ENCODE assay signal across 21 mouse cellular contexts in the genomic region with DNA sequence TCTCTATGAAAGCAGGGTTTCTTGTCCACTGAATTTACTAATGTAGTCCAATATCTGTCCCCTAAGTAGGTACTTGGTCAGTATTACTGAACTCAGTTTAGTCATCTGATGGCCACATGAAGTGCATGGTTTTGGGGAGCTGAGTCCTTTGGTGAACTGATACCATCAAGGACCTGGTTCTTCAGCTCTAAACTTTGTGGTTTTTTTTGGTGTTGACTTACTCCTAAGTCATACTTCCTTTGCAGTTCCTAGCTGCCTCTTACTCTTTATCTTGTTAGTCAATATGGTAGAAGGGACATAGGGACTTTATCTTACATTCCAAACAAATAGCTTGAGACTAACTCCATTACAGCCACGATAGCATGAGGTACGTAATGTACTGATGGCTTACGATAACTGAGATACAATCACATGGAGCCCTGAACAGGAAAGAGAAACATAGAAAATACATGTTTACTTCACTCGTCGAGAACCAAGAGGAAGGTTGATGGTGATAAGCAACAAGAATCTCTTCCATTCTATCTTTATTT. TPM values are rescaled to one million over a fixed set of nuclear protein-coding genes. Genes with fewer than 3 reads are reported as not detected.
DNase-seq lines count a peak whose midpoint lies in the region; ATAC-seq and TF ChIP-seq lines count a peak whose summit lies in the region.
"Had no signal": no experiment of that assay in that cellular context is flagged by ENCODE, and none has a peak within 500 bp of the region (broad histone marks: within the 10 kb centered on the region; RNA-seq: fewer than 3 reads in every experiment).

No protein-coding gene starts in this region.

- H3K4me3 ChIP-seq in liver, embryonic 16.5 days (ENCODE audit: low read depth, low read length) = no peak overlapping the region
- H3K4me3 ChIP-seq in left cerebral cortex, adult 2 months = no peak overlapping the region
- H3K4me3 ChIP-seq in forebrain, embryonic 16.5 days (replicated peaks; ENCODE audit: low read length) = no peak overlapping the region
- H3K4me3 ChIP-seq in cerebellum, adult 2 months (replicated peaks; ENCODE audit: insufficient read depth, low read depth, low read length) = no peak overlapping the region
- H3K4me3 ChIP-seq: embryonic facial prominence, embryonic 12.5 days; forebrain, embryonic 12.5 days; heart, embryonic 12.5 days; hindbrain, embryonic 12.5 days had no signal

- no peak overlapping the region for H3K27ac ChIP-seq in liver, embryonic 16.5 days (ENCODE audit: low read length)
- no peak overlapping the region for H3K27ac ChIP-seq in left cerebral cortex, adult 2 months
- no peak overlapping the region for H3K27ac ChIP-seq in forebrain, embryonic 16.5 days (ENCODE audit: low read length)
- H3K27ac ChIP-seq in cerebellum, adult 2 months (ENCODE audit: insufficient read depth, low read length) = no peak overlapping the region
- H3K27ac ChIP-seq: embryonic facial prominence, embryonic 12.5 days; forebrain, embryonic 12.5 days; hindbrain, embryonic 12.5 days had no signal

- intact Hi-C loops in left cerebral cortex, adult 2 months (cut with DNase I) = no loop called here

- peaks cover 11% of the 10 kb centered on the region for H3K4me1 ChIP-seq in liver, embryonic 16.5 days (ENCODE audit: control insufficient read depth, low read depth, low read length)
- H3K4me1 ChIP-seq in forebrain, embryonic 16.5 days (replicated peaks; ENCODE audit: control insufficient read depth, insufficient read depth, low read length) = no peaks in the 10 kb centered on the region
- no peaks in the 10 kb centered on the region for H3K4me1 ChIP-seq in cerebellum, adult 2 months (ENCODE audit: control insufficient read depth, insufficient read depth, low read length)
- H3K4me1 ChIP-seq: forebrain, embryonic 12.5 days; hindbrain, embryonic 12.5 days had no signal

- no peaks in the 10 kb centered on the region for H3K36me3 ChIP-seq in liver, embryonic 16.5 days (ENCODE audit: control insufficient read depth, insufficient read depth)
- no peaks in the 10 kb centered on the region for H3K36me3 ChIP-seq in forebrain, embryonic 16.5 days (ENCODE audit: control insufficient read depth, insufficient read depth)
- H3K36me3 ChIP-seq: embryonic facial prominence, embryonic 12.5 days; forebrain, embryonic 12.5 days; heart, embryonic 12.5 days; hindbrain, embryonic 12.5 days had no signal

- 0 out of 2 replicates have a peak, but pooled peaks have one; percentile 39 for ATAC-seq in liver, embryonic 16.5 days (ENCODE audit: low read depth)
- no peak for ATAC-seq in forebrain, embryonic 16.5 days
- ATAC-seq: forebrain, postnatal 0 days; hindbrain, embryonic 16.5 days had no signal

- no peak overlapping the region for H3K4me2 ChIP-seq in liver, embryonic 16.5 days (ENCODE audit: low read depth, low read length)
- no peak overlapping the region for H3K4me2 ChIP-seq in forebrain, embryonic 16.5 days (ENCODE audit: low read length)
- H3K4me2 ChIP-seq: embryonic facial prominence, embryonic 12.5 days; forebrain, embryonic 12.5 days; heart, embryonic 12.5 days; hindbrain, embryonic 12.5 days had no signal

- DNase-seq in thymus, postnatal 0 days (ENCODE audit: low spot score) = peak; percentile 15
- no peak for DNase-seq in thymus, postnatal 25 days
- DNase-seq in T-cell, adult 2 months (ENCODE audit: low spot score) = peak; percentile 9
- DNase-seq in naive thymus-derived CD4-positive, alpha-beta T cell, adult 2 months (ENCODE audit: low read depth) = peak; percentile 70
- no peak for DNase-seq in left cerebral cortex, adult 2 months (ENCODE audit: extremely low spot score in 1 of 2, low spot score in 2 of 2)
- DNase-seq in cerebellum, adult 2 months = no peak
- DNase-seq: adrenal gland, postnatal 10 days; cerebellum, adult 11 months; cerebellum, adult 9-10 months; cerebellum, postnatal 25 days; forebrain, postnatal 0 days; gastrocnemius, postnatal 25 days; heart, postnatal 36 days had no signal

- WGBS in liver, embryonic 16.5 days (ENCODE audit: insufficient replicate concordance) = 27% methylated on average over 5 of the region's 5 CpGs
- WGBS in forebrain, embryonic 16.5 days = 91% methylated on average over 5 of the region's 5 CpGs
- 93% methylated on average over 5 of the region's 5 CpGs for WGBS in cerebellum, adult 2 months

- H3K27me3 ChIP-seq in liver, embryonic 16.5 days (ENCODE audit: control insufficient read depth, insufficient read depth, low read depth, low read length) = no peaks in the 10 kb centered on the region
- no peaks in the 10 kb centered on the region for H3K27me3 ChIP-seq in forebrain, embryonic 16.5 days (replicated peaks; ENCODE audit: control insufficient read depth, insufficient read depth, low read length)
- H3K27me3 ChIP-seq in cerebellum, adult 2 months (ENCODE audit: control insufficient read depth, insufficient read depth, low read length) = no peaks in the 10 kb centered on the region
- H3K27me3 ChIP-seq: CH12.LX; embryonic facial prominence, embryonic 12.5 days; forebrain, embryonic 12.5 days; heart, embryonic 12.5 days; hindbrain, embryonic 12.5 days had no signal

- no peaks in the 10 kb centered on the region for H3K9me3 ChIP-seq in liver, embryonic 16.5 days (replicated peaks; ENCODE audit: control insufficient read depth, low read length)
- H3K9me3 ChIP-seq in forebrain, embryonic 16.5 days (ENCODE audit: control insufficient read depth, low read length) = no peaks in the 10 kb centered on the region
- H3K9me3 ChIP-seq: embryonic facial prominence, embryonic 12.5 days; forebrain, embryonic 12.5 days; heart, embryonic 12.5 days; hindbrain, embryonic 12.5 days had no signal

- TF ChIP-seq POLR2A in cerebellum, adult 2 months (IDR thresholded peaks at IDR 0.05; ENCODE audit: borderline replicate concordance, insufficient read depth, low read length) = no peak

- no peak for TF ChIP-seq CTCF in left cerebral cortex, adult 2 months (IDR thresholded peaks at IDR 0.05)
- TF ChIP-seq CTCF in cerebellum, adult 2 months (IDR thresholded peaks at IDR 0.05; ENCODE audit: borderline replicate concordance, insufficient read depth, low read depth, low read length) = no peak

- no peak overlapping the region for H3K9ac ChIP-seq in liver, embryonic 16.5 days (ENCODE audit: low read depth, low read length)
- no peak overlapping the region for H3K9ac ChIP-seq in forebrain, embryonic 16.5 days (replicated peaks; ENCODE audit: low read depth, low read length)
- H3K9ac ChIP-seq: embryonic facial prominence, embryonic 12.5 days; forebrain, embryonic 12.5 days; forebrain, postnatal 0 days; heart, embryonic 12.5 days; hindbrain, embryonic 12.5 days had no signal

RNA-seq across cellular contexts. Expression of gene Tnfaip3, which starts 51.4 kb away (rescaled TPM):
- 26.6 and 27.6 TPM in 2 replicates for polyA plus RNA-seq in thymus, postnatal 0 days (2015; fragmentation: Nextera tagmentation; extraction: Ambion mirVana)
- 1.7 and 2.2 TPM in 2 replicates for polyA plus RNA-seq in liver, embryonic 16.5 days (2015; fragmentation: Nextera tagmentation; extraction: Ambion mirVana)
- 1 to 10 TPM; 4.6 to 5.1 TPM for total RNA-seq in left cerebral cortex, adult 2 months (2021)
- 2.5 and 2.9 TPM in 2 replicates for polyA plus RNA-seq in forebrain, embryonic 16.5 days (2015; fragmentation: Nextera tagmentation; extraction: Ambion mirVana)
- polyA plus RNA-seq in cerebellum, adult 2 months (2012; rRNA removed) = 2.2 and 2.3 TPM in 2 replicates

Comparison
In these comparisons a context has a peak if more than half of its experiments do, and no peak if none do; other contexts are left out.
1. DNase-seq: peak in thymus, postnatal 0 days (single experiment), T-cell, adult 2 months (single experiment) and naive thymus-derived CD4-positive, alpha-beta T cell, adult 2 months (single experiment); none in thymus, postnatal 25 days (single experiment), left cerebral cortex, adult 2 months (0 of 2) and cerebellum, adult 2 months (0 of 2).